Mouse (Mus musculus) right cerebral cortex, postnatal 10 days (tissue): ENCODE results near the gene Adra1d.

Experiments used
- DNase-seq, 2 experiments: peaks; one replicate each; pipeline ENCODE4 v3.0.0; 2021; ENCODE audit warnings: low spot score in 2 of 2

Adra1d gene

DNA sequence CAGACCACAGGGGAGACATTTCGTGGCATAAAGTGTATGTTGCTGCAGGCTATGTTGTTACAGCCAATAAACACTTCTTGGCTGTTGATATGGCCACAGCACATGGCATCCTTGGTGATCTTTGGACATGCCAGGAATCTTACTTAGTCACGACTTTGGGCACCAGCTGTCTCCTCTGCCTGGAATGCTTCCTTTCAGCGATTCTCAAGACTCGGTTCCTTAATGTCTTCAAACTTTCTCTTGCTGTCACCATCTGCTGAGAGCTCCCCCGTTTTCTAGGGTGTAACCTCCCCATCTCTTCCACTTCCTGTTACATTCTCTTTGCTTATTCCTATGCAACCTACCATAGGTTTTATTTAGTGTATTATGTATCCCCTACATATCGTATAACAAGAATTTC lies 22.3 kb downstream of the Adra1d start:
- no peak for DNase-seq

DNA sequence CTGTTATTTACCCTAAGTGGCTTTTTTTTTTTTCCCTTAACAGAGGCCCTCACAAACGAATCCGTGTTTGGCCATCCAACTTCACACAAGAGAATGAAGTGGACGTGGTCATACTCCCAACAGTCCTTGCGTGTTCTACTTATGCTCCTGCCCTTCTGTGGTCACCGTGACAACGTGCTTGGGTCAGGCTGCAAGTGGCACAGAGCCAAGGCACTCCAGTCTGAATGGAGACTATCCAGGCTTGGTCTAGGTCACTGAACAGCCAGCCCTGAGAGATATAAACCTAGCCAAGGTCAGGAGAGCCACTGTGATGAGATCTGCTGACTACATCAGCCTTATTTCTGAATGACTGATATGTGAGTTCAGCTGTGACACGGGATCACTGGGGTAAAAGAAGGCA lies 23.7 kb downstream of the Adra1d start:
- DNase-seq, result peak in 1 of 2 experiments; percentile 54

DNA sequence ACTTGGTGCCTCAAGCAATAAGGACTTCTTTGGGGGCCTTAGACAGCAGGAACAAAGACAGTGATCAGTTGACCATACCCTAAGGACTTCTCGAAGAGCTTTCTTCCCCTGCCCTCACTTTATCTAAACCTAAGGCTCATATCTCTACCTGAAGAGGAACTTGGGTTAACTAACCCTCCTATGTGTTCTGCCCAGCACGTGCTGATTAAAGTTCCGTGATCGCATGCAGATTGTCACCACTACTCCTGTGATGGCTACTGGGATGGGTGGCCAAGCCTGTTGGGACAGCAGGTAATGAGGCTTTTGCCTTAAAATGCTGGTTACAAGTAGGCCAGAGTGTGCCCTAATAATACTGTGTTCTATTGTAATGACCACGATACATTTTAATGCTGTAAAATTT lies 26.9 kb downstream of the Adra1d start:
- no peak for DNase-seq

DNA sequence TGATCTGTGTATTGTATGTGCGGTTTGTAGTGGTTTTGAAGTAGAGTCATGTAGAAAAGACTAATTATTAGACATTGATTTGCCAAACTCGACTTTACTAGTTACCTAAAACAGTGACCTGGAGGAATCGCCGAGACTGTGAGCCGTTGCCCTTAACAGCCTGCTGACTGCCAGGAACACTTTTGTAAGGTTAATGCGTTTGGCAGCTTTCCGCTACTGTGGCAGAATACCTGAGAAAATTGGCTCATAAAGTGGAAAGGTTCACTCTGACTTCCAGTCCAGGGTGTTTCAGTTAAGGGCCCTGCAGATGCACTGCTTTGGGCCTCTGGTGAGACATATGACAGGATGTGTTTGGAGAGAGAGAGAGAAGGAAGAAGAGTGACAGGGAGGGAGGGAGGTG lies 30.8 kb downstream of the Adra1d start:
- no peak for DNase-seq

DNA sequence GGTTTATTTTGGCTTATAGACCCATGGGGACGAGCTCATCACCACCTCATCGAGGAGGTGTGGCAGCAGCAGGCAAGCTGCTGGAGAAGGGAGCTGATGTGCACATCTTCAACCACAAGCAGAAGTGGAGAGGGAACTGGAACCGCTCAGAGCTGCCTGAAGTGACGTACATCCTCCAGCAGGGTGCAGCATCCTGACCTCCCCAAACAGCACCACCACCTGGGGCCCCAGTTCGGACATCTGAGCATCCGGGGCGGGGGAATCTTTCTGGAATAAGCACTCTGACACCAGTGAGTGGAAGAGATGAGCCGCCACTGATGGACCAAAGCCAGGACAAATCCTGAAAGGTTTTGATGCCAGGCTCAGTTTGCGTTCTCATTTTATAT lies 31.5 kb downstream of the Adra1d start:
- DNase-seq, result peak; percentile 55 to 67

DNA sequence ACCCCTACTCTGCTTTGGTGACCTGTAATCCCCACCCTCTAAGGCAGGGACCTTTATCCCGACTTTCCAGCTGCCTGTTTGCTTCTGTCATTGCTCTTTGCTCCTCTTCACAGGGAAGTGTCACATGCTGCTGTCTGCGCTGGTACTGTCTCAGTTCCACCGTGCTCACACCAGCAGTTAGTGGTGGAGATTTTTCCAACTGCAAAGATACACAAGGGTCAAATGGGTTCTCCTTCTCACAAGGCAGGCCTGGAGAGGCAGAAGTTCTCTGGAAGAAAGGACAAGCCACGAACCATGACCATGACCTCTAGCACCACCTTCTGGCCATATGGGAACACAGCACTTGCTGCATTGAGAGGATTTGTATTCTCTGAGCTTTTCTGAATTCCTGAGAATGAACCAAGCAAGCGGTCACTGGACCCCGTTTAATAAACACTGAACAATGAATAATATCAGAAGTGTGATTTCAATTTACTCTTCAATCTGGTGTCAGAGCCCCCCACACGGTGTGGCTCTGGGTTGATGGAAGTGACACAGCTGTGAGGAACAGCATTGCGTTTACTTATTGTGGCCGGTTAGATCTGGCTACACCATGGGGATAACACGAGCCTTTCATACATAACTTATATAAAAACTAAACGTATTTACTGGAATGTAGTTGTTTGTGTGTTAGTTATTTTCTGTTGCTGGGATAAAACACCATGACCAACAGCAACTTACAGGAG lies 32.0 kb downstream of the Adra1d start:
- DNase-seq, result peak; percentile 78 to 80

DNA sequence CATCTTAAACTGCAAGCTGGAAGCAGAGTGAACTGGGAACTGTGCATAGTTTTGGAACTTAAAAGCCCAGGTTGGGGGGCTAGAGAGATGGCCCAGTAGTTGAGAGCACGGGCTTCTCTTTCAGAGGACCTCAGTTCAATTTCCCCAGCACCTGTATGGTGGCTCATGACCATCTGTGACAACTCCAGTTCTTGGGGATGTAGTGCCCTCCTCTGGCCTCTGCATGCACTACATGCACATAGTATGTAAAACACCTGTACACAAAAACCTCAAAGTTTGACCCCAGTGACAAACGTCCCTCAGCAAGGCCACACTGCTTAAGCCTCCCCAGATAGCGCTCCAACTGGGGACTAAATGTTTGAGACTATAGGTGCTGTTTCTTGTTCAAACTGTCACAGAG lies 35.0 kb downstream of the Adra1d start:
- no peak for DNase-seq

DNA sequence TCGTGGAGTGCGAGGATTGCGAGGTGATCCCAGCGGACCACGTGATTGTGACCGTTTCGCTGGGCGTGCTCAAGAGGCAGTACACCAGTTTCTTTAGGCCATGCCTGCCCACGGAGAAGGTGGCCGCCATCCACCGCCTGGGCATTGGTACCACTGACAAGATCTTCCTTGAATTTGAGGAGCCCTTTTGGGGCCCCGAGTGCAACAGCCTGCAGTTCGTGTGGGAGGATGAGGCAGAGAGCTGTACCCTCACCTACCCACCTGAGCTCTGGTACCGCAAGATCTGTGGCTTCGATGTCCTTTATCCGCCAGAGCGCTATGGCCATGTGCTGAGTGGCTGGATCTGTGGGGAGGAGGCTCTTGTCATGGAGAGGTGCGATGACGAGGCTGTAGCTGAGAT lies 41.3 kb downstream of the Adra1d start:
- DNase-seq, result no peak

DNA sequence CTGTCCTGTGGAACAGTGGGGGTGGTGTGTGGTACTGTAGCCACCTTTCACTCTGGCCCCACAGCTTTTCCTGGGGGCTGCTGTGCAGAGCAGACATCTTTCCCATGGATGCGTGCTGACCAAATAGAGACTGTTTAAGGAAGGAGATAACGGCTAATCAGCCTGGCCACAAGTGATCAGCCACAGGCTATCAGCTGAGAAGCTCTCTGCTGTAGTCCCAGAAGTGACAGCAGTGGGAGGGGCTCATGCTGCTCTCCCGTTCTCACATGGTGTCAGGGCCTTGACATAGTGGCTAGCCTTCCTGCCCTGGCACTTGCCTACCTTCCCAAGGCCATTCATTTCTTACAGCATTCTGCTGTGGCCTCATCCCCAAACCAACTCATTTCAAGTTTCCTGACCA lies 43.3 kb downstream of the Adra1d start:
- DNase-seq, result no peak

DNA sequence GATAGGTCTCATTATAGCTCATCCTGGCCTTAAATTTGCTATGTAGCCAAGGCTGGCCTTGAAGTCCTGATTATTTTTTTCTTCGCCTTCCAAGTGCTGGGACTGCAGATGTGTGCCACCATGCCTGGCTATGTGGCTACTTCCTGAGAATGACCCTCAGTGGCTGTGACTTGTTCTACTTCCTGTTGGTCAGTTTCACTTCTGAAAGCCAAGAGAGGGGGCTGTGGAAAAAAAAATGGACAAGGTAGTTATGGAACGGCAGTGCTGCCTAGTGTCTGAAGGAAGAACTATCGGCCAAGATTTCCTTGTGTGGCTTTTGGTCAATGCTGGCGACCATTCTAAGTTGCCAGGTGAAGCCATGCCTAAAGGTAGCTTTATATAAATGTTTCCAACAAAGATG lies 44.5 kb downstream of the Adra1d start:
- DNase-seq, result no peak

DNA sequence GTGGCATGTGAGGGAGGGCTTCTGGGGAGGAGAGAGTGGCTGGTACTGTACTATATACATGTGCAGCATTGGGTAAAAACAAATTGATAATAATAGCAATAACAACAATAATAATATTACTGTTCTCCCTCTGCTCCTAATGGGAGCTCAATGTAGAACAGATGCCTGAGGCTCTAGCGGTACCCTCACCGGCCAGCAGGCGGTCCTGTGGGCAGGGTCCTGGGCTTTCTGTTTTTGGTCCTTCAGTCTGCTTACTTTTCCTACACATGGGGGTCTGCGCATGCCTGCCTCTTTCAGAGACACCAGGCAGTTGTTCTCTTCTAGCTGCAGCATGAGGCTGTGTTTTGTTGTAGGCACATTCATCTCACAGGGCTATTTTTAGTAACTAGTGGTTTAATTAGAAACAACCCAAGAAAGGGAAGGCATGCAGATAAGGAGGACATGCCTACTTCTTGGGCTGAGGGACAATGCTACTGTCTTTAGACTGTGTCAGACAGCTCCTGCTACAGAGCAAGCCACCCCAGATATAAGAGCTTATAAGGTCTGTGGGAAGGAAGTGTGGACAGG lies 47.9 kb downstream of the Adra1d start:
- peak in 1 of 2 experiments; percentile 44 for DNase-seq

DNA sequence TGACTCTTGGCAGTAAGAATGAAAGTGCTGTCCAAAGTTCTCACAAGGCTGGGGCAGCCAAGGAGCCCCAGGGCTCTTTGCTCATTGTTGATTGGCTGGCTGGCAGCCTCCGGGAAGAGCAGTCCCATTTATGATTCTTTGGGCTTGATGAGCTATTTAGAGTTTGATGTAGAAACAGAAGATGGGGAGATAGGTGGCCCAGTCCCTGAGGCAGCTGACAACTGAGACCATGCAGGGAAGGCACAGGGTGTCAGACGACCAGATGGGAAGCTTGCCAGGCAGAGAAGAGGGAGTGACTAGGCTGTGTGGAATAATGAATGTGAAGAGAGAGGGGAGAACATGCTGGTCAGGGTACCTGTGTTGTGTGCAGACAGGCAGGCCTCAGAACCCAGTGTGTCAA lies 48.6 kb downstream of the Adra1d start:
- peak in 1 of 2 experiments; percentile 56 for DNase-seq

DNA sequence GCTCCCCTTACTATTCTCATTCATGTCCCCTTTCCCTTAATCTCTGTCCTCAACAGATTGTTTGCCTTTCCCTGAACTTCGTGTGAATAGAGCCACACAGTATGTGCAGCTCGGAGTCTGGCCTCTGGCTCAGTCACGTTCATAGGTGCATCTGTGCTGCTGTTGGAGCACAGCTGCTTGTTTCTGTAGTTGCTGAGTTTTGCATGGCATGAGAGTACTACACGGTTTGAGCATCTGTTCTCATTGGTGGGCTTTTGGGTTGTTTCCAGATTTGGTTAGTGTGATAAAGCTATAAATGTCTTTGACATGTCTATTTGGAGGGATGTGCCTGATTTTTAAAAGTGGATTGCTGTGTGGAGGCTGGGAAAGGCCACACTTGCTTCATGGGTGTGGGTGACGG lies 51.6 kb downstream of the Adra1d start:
- DNase-seq, result no peak

DNA sequence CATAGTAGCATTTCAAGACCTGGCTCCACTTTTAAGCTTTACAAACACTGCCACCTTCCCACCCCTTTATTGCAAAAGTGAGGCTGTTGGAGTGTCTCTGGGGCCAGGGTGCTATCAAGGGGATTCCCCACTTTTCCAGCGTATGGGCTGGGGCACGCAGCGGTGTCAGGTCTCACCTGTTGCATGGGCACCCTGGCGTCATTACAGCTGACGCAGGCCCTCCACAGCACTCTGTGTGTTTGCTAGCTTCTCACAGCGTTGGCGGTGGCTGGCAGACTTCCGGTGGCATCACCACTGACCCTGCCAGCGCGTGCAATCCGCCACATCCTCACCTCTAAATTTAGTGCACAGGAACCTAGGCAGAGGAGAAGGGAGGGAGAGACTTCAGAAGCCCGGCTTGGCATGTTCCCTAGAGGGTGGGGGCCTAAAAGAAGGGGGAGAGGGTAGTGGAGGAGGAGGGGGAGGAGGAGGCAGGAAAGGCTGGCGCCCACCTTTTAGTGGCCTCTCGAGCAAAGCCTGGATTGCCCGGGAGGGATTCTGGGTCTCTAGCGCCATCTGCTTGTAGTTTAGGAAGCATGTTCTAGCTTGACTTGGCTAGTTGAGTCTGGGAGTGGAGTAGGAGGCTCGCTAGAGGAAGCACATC lies 52.3 kb downstream of the Adra1d start:
- DNase-seq, result peak; percentile 81 to 84

DNA sequence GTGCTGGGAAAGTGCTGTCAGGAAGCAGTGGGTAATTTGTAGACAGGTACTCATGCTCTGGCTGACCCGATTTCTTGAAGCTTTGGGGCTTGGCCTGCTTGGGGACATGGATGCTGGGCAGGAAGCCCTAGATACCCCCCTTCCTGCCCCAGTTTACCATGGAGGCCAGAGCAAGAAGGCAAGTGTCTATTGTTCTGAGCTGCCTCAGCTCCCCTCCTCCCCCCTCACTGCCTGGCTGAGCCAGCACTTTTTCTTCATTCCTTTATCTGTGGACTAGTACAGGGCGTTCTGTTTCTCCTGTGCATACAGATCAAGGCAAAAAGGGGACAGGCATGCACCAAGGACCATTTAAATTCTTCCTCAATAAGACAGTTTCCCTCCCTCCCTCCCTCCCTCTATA lies 53.6 kb downstream of the Adra1d start:
- peak; percentile 72 to 84 for DNase-seq

DNA sequence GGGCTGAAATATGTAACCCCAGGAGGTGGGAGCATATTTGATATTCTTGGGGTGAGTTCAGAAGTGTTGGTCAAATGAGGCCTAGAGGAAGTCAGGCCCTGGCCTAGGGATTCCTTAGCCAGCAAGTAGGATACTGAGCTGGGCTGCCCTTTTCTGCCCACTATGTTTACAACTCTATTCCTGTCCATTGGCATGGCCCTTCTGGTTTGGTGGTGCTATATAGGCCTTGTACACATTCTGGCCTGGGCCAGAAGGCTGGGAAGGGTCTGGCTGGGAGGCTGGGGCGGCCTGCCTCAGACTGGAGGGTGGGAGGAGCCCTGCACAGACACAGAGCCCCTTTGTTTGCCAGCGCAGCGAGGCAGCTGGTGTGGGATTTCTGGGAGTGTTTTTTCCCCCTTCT lies 55.7 kb downstream of the Adra1d start:
- DNase-seq, result peak in 1 of 2 experiments; percentile 66

DNA sequence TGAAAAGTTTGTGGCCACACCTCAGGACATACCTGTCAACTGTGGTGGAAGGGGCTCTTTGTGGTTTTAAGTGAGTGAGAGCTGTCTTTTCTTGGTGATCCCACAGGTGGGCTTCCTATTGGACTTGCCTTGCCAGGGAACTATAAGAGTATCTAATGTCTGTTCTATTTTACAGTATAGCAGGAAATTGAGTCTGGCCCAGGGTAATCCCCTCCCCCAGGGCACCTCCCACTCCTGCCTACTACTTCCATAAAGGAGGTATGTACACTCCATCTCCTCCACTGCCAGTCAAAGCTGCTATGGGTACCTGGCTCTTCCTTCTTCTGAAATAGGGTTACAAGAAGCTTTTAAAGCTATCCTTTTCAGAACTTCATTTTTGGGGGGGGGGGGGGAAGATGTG lies 56.7 kb downstream of the Adra1d start:
- DNase-seq, result no peak

DNA sequence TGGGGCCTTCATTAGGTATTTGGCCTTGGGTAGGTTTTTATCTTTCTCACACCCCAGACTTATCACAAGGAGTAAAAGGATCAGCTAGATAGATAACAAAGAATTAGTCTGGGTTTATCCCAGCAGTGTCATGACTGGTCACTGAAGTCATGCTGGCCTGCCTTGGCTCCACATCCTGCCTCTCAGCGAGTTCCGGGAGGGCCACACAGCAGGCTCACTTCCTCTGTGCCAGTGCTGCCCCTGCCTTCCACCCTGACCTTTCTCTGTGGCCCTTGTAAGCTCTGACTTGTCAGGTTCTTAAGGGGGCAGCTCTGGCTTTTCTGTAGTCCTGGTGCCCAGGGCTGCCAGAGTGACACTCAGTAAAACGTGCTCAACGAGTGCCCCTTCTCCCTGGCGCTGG lies 59.5 kb downstream of the Adra1d start:
- peak in 1 of 2 experiments; percentile 43 for DNase-seq

DNA sequence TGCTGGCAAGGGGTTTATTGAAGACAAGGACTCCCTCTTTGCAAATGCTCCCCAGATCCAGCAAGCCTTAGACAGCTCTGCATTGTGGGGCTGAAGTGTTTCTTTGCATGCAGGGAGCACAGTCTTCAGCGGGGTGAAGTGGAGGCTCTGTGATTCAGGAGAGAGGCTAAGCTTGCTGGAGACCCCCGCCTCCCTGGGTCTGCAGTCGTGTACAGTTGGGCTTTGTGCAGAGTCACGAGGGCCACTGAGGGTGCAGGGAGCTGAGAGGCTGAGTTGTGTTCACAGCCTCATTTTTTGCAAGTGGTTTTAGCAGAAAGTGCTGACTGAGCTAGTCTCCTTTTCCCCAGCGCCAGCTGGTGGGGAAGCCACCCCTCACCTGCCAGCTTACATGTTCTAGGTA lies 60.2 kb downstream of the Adra1d start:
- DNase-seq, result peak; percentile 69 to 82

DNA sequence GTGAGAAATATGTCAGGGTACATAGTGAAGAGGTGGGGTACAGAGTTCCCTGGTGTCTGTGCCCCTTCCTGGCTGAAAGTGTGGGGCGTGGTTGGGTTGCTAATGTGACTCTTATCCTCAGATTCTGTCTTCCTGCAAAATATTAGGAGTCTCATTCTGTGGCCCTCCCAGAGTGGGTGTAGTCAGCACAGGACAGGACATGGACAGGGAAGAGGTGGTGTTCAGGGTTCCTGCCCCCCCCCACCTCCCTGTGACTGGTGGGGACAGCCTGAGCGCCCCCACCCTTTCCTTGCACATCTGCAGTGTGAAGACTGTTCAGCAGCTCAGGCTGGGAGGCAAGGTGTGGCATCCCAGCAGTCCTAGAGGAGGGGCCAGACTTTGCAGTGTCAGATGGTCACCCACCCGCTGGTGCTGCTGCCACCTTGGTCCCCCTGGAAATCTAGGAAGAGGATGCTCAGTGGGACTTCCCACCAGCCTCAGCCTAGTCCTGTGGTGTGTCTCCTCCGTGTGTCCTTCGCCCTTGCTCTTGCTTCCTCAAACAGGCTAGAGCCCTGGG lies 62.7 kb downstream of the Adra1d start:
- DNase-seq, result no peak

DNA sequence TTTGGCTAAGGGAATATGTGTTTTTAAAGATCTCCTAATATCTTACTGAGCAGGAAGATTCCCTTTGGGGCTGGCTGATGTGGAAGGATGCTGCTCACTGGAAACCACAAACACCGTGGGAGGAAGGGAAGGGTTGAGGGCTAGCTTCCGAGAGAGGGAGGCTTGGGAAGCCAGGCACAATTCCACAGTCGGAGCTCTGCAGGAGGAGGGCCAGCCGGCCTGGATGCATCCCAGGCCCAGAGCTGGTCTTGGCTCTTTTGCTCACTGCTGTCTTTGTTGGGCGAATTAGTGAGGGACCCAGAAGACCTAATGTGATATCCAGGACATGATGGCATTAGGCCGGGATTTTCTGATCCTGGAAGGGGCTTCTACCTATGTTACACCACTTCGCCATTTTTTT lies 63.9 kb downstream of the Adra1d start:
- DNase-seq, result peak; percentile 73 to 76

DNA sequence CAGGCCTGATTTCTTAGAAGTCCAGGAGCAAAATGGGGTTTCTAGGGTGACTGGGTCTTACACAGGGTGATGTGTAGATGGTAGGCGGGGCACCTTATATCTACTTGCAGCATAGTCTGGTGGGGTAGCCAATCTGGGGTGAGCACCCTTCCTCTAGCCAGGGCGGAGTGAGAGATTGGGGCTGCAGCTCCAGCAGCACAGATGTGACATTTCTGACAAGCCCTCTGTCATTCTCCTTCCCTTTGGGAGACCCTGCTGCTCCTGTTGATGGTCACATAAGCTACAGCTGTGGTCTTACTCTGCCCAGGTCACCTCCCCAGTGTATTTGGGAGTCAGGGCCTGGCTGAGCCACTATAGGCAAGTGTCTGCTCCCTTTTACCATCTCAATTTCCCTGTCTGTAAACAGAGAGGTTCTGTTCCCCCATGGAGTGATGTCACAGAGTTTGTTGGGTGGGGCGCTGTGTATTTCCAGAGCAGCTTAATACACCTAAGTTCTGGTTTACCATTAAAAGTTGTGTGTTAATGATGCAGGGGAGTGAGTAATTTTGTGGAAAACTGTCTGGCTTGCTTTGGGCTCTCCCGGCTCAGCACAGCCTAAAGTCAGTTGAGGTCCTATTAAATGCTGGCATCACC lies 64.7 kb downstream of the Adra1d start:
- DNase-seq, result no peak
